Mouse (Mus musculus): Measurements from ENCODE around the gene Spata31d1b.

DNA sequence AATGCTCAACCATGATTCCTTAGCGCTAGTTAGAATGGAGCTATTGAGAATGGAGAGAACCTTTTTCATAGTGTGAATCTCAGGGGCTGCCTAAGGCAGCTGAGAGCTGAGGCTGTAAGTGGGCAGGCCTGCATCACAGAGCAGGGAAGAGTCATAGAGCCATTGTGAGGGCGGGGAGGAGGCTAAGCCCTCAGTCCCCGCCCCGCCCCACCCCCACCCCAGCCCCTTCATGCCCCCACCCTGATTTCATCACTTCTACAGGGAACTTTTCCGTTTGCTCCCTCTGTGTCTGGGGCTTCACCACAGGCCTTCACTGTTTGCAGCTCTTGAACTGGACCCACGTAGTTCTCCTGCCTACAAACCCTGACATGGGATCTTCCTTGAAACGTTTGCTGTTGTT, 19.6 kb downstream of the Spata31d1b start, which contains the start of gene Spata31d1d:
- TF ChIP-seq CTCF (IDR thresholded peaks at IDR 0.05; ENCODE audit: low read depth) (no peak), EP300 (optimal IDR thresholded peaks at IDR 0.05) (no peak)

Data from stomach, postnatal 0 days (tissue).